Mouse (Mus musculus) lung, embryonic 15.5 days (tissue): Measurements from ENCODE around the gene 2310022A10Rik. TPM values are rescaled to one million over a fixed set of nuclear protein-coding genes. Genes with fewer than 3 reads are reported as not detected.

ENCODE experiments used
- ATAC-seq: fragments of 200-750 bp; cut with Nextera tagmentation; 2 replicates; pipeline ENCODE4 v1.8.0; 2017; ENCODE audit warnings: moderate number of reproducible peaks, borderline replicate concordance; ENCODE audit not compliant: low FRiP score, low TSS enrichment; ENCODE audit errors: extremely low read depth
- H3K27ac ChIP-seq: fragments of 300-500 bp; sonication (generic); 2 replicates; pipeline ENCODE4 v1.5.1; 2015; ENCODE audit warnings: moderate library complexity, mild to moderate bottlenecking, inconsistent platforms
- H3K27me3 ChIP-seq: fragments of 300-500 bp; sonication (generic); 2 replicates; pipeline ENCODE4 v1.6.1; 2015; ENCODE audit warnings: inconsistent platforms
- H3K36me3 ChIP-seq: fragments of 300-500 bp; sonication (generic); 2 replicates; pipeline ENCODE4 v1.6.1; 2015; ENCODE audit warnings: inconsistent platforms
- H3K4me1 ChIP-seq: fragments of 300-500 bp; sonication (generic); 2 replicates; pipeline ENCODE4 v1.6.1; 2015; ENCODE audit warnings: inconsistent platforms
- H3K4me2 ChIP-seq: fragments of 300-500 bp; sonication (generic); 2 replicates; pipeline ENCODE4 v1.6.1; 2015; ENCODE audit warnings: inconsistent platforms, mild to moderate bottlenecking, moderate library complexity
- H3K4me3 ChIP-seq: fragments of 300-500 bp; sonication (generic); 2 replicates; pipeline ENCODE4 v1.5.1; 2015; ENCODE audit warnings: mild to moderate bottlenecking, inconsistent platforms
- H3K9ac ChIP-seq: fragments of 300-500 bp; sonication (generic); 2 replicates; pipeline ENCODE4 v1.6.1; 2015; ENCODE audit warnings: inconsistent platforms
- H3K9me3 ChIP-seq: fragments of 300-500 bp; sonication (generic); 2 replicates; pipeline ENCODE4 v1.6.1; 2016; ENCODE audit warnings: inconsistent platforms
- WGBS: fragments of 180-500 bp; shearing (Covaris S2); methylation state at CpG from one replicate; pipeline ENCODE4 v1.1.7; 2015; 5-methylcytosine and 5-hydroxymethylcytosine counted together
- polyA plus RNA-seq: library from polyadenylated mRNA; unstranded; fragments of >200 nt; fragmentation: Nextera tagmentation; extraction: Ambion mirVana; gene quantifications from 2 replicates; pipeline ENCODE4 v1.2.1, GENCODE M21; 2015

2310022A10Rik gene
- polyA plus RNA-seq, 1 experiment from 2014 or later: 24.0 TPM

GRCm38 (mm10) chr7:27574124-27574880, 21.3 kb downstream of the 2310022A10Rik start:
- Histone ChIP-seq H3K9me3 (no peaks in the 10 kb centered on the region), H3K4me1 (no peaks in the 10 kb centered on the region), H3K9ac (no peak overlapping the region), H3K4me2 (no peak overlapping the region), H3K27ac (no peak overlapping the region), H3K36me3 (peaks cover 65% of the 10 kb centered on the region), H3K4me3 (no peak overlapping the region), H3K27me3 (no peaks in the 10 kb centered on the region)
- ATAC-seq: no peak
- WGBS: 92% methylated on average over 14 of the region's 14 CpGs

- Histone ChIP-seq H3K36me3 (peaks cover 72% of the 10 kb centered on the region), H3K4me1 (no peaks in the 10 kb centered on the region), H3K4me2 (no peak overlapping the region), H3K9me3 (no peaks in the 10 kb centered on the region), H3K4me3 (no peak overlapping the region), H3K27ac (no peak overlapping the region), H3K9ac (no peak overlapping the region), H3K27me3 (no peaks in the 10 kb centered on the region)
- WGBS: 76% methylated on average over 6 of the region's 6 CpGs
- ATAC-seq: no peak
These were observed 23.9 kb downstream of the 2310022A10Rik start for GRCm38 (mm10) chr7:27576914-27577313.

GRCm38 (mm10) chr7:27577589-27577988, 24.6 kb downstream of the 2310022A10Rik start:
- H3K9ac ChIP-seq: no peak overlapping the region
- no peaks in the 10 kb centered on the region for H3K4me1 ChIP-seq
- H3K27me3 ChIP-seq: no peaks in the 10 kb centered on the region
- H3K4me2 ChIP-seq: no peak overlapping the region
- H3K9me3 ChIP-seq: no peaks in the 10 kb centered on the region
- 81% methylated on average over 6 of the region's 6 CpGs for WGBS
- ATAC-seq: no peak
- no peak overlapping the region for H3K27ac ChIP-seq
- H3K4me3 ChIP-seq: no peak overlapping the region
- peaks cover 65% of the 10 kb centered on the region for H3K36me3 ChIP-seq

- no peaks in the 10 kb centered on the region for H3K4me1 ChIP-seq
- no peak overlapping the region for H3K4me3 ChIP-seq
- peaks cover 64% of the 10 kb centered on the region for H3K36me3 ChIP-seq
- no peaks in the 10 kb centered on the region for H3K27me3 ChIP-seq
- no peaks in the 10 kb centered on the region for H3K9me3 ChIP-seq
- no peak overlapping the region for H3K4me2 ChIP-seq
- WGBS: 84% methylated on average over 7 of the region's 7 CpGs
- no peak overlapping the region for H3K27ac ChIP-seq
- no peak for ATAC-seq
- no peak overlapping the region for H3K9ac ChIP-seq
These were observed 25.4 kb downstream of the 2310022A10Rik start for GRCm38 (mm10) chr7:27578465-27578864.

- Histone ChIP-seq H3K9me3 (no peaks in the 10 kb centered on the region), H3K27ac (no peak overlapping the region), H3K36me3 (peaks cover 55% of the 10 kb centered on the region), H3K4me3 (no peak overlapping the region), H3K4me2 (no peak overlapping the region), H3K27me3 (no peaks in the 10 kb centered on the region), H3K4me1 (no peaks in the 10 kb centered on the region), H3K9ac (no peak overlapping the region)
- no peak for ATAC-seq
- WGBS: 88% methylated on average over 14 of the region's 14 CpGs
These were observed 27.5 kb downstream of the 2310022A10Rik start for GRCm38 (mm10) chr7:27580380-27581174.

- 67% methylated on average over 2 of the region's 2 CpGs for WGBS
- Histone ChIP-seq H3K9me3 (no peaks in the 10 kb centered on the region), H3K4me2 (no peak overlapping the region), H3K36me3 (peaks cover 4% of the 10 kb centered on the region; the same call in 1 of the 2 replicates), H3K4me3 (no peak overlapping the region), H3K27ac (no peak overlapping the region), H3K9ac (no peak overlapping the region), H3K27me3 (no peaks in the 10 kb centered on the region), H3K4me1 (no peaks in the 10 kb centered on the region)
- ATAC-seq: no peak
These were observed 33.8 kb downstream of the 2310022A10Rik start for GRCm38 (mm10) chr7:27586861-27587260.

- no peak overlapping the region for H3K27ac ChIP-seq
- no peaks in the 10 kb centered on the region for H3K27me3 ChIP-seq
- H3K4me2 ChIP-seq: no peak overlapping the region
- H3K4me1 ChIP-seq: peaks cover 3% of the 10 kb centered on the region
- no peaks in the 10 kb centered on the region for H3K9me3 ChIP-seq
- no peak overlapping the region for H3K9ac ChIP-seq
- 80% methylated on average over 2 of the region's 2 CpGs for WGBS
- H3K4me3 ChIP-seq: no peak overlapping the region
- ATAC-seq: no peak
- H3K36me3 ChIP-seq: 0 out of 2 replicates have a peak, but pooled peaks cover 4% of the 10 kb centered on the region
These were observed 34.7 kb downstream of the 2310022A10Rik start for GRCm38 (mm10) chr7:27587741-27588140.

GRCm38 (mm10) chr7:27590088-27590487, 37.1 kb downstream of the 2310022A10Rik start:
- WGBS: 93% methylated on average over 4 of the region's 4 CpGs
- Histone ChIP-seq H3K4me3 (no peak overlapping the region), H3K4me2 (no peak overlapping the region), H3K4me1 (peaks cover 23% of the 10 kb centered on the region), H3K9me3 (no peaks in the 10 kb centered on the region), H3K27me3 (no peaks in the 10 kb centered on the region), H3K27ac (no peak overlapping the region), H3K36me3 (no peaks in the 10 kb centered on the region), H3K9ac (no peak overlapping the region)
- ATAC-seq: no peak

- peaks cover 23% of the 10 kb centered on the region for H3K4me1 ChIP-seq
- peak overlapping the region; percentile 38; the same call in 1 of the 2 replicates for H3K9ac ChIP-seq
- H3K4me2 ChIP-seq: peak overlapping the region; percentile 67
- no peaks in the 10 kb centered on the region; the same call in 1 of the 2 replicates for H3K36me3 ChIP-seq
- no peaks in the 10 kb centered on the region for H3K27me3 ChIP-seq
- H3K27ac ChIP-seq: peak overlapping the region; percentile 99
- ATAC-seq: no peak
- WGBS: 60% methylated on average over 4 of the region's 4 CpGs
- peak overlapping the region; percentile 68 for H3K4me3 ChIP-seq
- H3K9me3 ChIP-seq: no peaks in the 10 kb centered on the region
These were observed 37.7 kb downstream of the 2310022A10Rik start for GRCm38 (mm10) chr7:27590566-27591213.

- 0% methylated on average over 62 of the region's 71 CpGs for WGBS
- peaks cover 5% of the 10 kb centered on the region; the same call in 1 of the 2 replicates for H3K36me3 ChIP-seq
- peak within 1 kb of the TSS; percentile 99 for H3K27ac ChIP-seq
- no peaks in the 10 kb centered on the region for H3K27me3 ChIP-seq
- peak within 1 kb of the TSS; percentile 67 for H3K4me2 ChIP-seq
- ATAC-seq: peak; percentile 94
- H3K9me3 ChIP-seq: no peaks in the 10 kb centered on the region
- H3K9ac ChIP-seq: peak within 1 kb of the TSS; percentile 84
- peak within 1 kb of the TSS; percentile 68 for H3K4me3 ChIP-seq
- peaks cover 29% of the 10 kb centered on the region for H3K4me1 ChIP-seq
These were observed 38.5 kb downstream of the 2310022A10Rik start, which contains the start of gene Akt2 for GRCm38 (mm10) chr7:27591266-27592216. Gene Akt2, plus strand, starts transcription at chr7:27591552.
